Mouse (Mus musculus) monocyte, adult 5-6 weeks (primary cell): ENCODE measurements around the gene Helq. TPM values are rescaled to one million over a fixed set of nuclear protein-coding genes. Genes with fewer than 3 reads are reported as not detected.
A peak's percentile ranks its signal among the peaks of the same experiment; 100 is the strongest.

Experiments used
- ATAC-seq: fragments of 153-309, 156-312 bp; replicated peaks from 2 replicates; pipeline ENCODE4 v1.8.0; 2017; ENCODE audit warnings: mild to moderate bottlenecking; ENCODE audit not compliant: low TSS enrichment, insufficient number of reproducible peaks, severe bottlenecking, poor library complexity, low FRiP score
- total RNA-seq: library from RNA; stranded (forward); fragments of 200-1000, 200-491, 200-594 nt; gene quantifications from 3 replicates; pipeline ENCODE4 v1.2.3, GENCODE M21; 2017

Gene Helq
- 10.3 to 17.1 TPM (median 11.7 TPM) in 3 replicates for total RNA-seq

DNA sequence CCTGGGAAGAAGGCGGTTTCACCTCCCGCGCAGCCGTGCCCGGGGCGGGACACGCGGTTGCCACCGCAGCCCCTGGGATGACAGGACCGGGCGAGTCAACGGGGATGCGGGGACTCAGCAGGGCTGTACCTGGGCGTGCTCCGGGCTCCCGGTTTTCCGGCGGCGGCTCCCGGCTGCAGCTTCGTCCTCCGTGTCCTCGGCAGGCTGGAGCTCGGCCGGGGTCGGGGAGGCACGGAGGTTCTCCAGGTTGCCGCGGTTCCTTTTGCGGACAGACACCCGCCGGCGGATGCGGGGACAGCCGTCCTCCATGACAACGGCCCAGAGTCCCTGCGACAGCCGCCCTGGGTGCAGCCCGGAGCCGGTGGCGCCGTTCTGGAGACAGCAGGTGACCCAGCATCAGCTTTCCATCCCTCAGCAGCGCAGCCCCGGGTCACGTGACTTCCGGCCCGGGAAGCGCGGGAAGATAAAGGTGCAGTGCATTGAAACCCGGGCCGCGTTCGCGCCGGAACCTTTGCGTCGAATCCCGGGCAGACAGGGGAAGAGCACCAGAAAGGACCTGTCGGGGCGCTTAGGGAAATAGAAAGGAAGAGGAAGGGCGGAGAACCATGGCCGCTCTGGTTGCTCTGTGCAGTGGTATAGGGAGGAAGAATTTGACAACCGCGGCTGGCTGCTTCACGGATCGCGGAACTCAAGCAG lies at the start of gene Helq, which contains the start of gene Mrps18c:
Gene Helq (minus strand): TSS at position 434 of the 696 bp plus-strand sequence.
Gene Mrps18c (plus strand): TSS at position 463 of the 696 bp plus-strand sequence.
- ATAC-seq = peak; percentile 93

DNA sequence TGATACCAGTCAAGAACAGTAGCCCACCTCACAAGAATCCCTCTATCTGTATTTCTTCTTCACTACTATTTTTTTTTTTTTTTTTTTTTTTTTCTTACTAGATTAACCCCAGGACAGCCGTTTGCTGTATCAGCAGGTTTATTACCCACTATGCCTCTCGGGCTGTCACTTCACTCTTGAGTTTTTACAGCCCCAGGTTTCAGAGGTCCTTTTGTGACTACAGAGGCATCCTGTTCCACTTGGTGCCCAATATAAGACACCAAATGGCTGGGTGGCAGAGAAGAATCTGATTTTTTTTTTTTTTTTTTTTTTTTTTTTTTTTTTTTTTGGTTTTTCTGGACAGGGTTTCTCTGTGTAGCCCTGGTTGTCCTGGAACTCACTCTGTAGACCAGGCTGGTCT lies 48.7 kb upstream of the Helq start:
- ATAC-seq = no peak

- ATAC-seq = peak; percentile 49
Observed at GRCm38 (mm10) chr5:100846599-100846920, 48.2 kb upstream of the Helq start.

DNA sequence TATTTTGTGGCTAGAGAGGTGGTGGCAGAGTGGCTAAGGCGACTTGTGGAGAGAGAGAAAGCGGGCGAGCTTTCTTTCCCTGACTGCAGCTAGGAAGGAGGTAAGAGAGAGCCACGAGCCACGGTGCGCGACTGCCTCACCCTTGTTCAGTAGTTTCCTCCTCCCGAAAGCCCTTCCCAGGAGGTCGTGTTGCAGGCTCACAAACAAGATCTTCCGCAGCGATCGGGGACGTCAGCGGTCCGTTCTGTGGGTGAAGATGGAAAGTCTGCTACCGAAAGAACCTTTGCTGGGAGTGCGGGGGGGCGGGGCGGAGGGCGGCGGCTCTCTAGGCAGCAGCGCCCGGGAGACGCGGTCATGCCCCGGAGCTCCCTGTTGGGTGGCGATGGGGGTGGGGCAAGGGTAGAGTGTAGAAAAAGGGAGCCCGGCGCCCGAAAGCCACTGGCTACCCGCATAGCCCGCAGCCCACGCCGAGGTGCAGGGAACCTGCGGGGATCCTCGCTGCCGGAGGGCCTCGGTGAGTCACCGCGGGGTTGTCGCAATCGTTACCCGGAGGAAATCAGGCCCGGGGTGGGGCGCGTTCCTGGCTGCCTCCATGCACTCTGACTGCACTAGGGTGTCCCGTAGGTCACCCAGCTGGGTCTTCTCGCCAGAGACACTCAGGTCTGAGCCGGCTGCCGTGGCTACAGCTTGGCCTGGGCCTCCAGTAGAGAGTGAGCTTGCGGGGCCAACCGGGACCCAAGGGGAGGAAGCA lies 47.6 kb upstream of the Helq start:
- peak; percentile 67 for ATAC-seq

DNA sequence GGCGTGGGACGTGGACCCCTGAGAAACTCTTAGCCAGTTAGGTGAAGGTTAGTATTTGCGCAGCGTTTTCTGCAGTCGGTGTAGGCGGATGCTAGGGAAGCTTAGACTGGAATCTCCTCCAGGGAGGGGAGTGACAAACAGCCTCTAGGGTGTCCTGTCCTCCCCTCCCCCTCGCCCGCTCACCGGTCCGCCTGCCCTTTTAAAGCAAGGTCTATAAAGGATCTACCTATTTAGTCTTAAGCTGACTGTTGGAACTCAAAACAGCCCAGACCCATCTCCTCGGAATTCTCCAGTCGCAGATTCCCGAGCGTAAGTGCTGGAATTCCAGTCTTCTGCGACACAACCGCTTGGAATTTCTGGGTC lies 47.1 kb upstream of the Helq start, which contains the start of gene Gpat3:
Gene Gpat3 (plus strand): TSS at position 229 of the 363 bp plus-strand sequence.
- ATAC-seq = no peak

GRCm38 (mm10) chr5:100844485-100844884 lies 46.1 kb upstream of the Helq start:
- no peak for ATAC-seq

- no peak for ATAC-seq
Observed at GRCm38 (mm10) chr5:100837907-100838306, 39.5 kb upstream of the Helq start.

DNA sequence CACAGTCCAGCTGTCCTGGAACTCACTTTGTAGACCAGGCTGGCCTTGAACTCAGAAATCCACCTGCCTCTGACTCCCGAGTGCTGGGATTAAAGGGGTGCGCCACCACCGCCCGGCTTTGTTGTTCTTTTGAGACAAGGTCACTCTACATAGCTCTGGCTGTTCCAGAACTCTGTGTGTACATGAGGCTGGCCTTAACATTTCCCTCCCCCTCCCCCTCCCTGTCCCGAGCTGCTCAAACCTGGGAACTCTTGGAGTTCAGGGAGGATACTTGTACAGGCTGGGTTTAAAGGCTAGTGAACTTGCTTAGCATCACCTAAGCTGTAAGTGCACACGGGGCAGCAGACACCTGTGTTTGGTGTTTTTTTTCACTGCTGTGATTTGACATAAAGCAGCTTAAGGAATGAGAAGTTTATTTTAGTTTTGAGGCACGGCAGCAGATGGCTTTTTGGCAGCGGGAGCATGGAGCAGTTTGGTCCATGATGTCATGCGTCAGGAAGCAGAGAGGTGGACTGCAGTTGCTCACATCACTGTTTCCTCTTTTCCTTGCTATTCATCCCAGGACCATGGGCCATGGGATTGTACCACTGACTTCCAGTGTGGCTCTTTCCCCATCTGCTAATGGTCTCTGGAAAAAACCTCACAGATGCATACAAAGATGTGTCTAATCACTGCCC lies 37.6 kb upstream of the Helq start:
- no peak for ATAC-seq

- no peak for ATAC-seq
Observed at GRCm38 (mm10) chr5:100833841-100834240, 35.4 kb upstream of the Helq start.

DNA sequence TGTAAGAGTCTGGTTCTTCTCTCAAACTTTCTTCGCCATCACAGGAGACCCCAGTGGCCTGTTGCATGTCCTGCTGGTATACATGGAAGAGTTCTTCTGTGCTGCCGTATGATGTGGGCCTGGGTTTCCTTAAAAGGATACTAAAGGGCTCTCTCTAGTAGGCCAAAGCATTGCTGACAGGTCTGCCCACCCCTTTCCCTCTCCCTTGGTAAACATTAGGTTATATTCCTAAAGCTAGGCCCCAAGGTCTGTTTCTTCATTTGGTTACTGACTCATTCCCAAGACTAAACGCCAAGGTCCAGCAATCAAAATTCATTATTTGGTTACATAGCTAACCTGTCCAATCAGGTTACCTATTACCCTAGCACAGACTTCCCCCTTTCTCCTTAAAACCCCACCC lies 34.3 kb upstream of the Helq start:
- ATAC-seq = no peak

- no peak for ATAC-seq
Observed at GRCm38 (mm10) chr5:100828701-100829100, 30.3 kb upstream of the Helq start.

DNA sequence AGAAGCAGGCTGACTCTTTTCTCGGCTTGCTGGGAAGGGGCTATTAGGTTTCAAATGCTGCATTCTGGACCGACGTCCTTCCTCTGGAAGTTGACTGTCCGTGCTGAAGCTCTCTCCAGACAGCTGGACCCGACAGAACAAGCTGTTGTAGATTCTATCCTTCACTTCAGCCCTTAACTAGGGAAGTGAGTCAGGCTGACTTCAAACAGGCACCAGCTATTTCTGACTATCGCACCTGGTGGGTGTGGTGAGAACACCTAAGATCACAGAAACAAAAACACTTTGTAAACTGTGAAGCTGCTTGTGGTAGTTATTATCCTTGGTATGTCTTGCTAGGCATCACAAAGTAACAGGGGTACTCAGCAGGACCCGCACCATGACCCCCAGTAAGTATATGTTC lies 28.1 kb upstream of the Helq start:
- ATAC-seq = no peak

DNA sequence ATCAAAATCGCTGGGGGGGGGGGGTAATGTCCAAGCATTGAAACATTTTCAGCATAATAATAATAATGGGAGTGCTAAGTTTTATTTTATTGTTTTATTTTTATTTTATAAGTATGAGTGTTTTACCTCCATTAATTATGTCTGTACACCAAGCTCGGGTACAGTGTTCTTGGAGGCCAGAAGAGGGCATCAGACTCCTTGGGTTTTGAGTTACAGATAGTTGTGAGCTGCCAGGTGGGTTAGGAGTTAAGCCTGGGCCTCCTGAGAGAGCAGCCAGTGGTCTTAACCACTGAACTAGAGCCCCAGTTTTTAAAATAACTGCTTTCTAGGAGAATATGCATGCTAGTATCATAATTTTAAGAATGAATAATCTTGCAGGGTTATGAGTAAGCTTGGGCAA lies 27.6 kb upstream of the Helq start:
- no peak for ATAC-seq

DNA sequence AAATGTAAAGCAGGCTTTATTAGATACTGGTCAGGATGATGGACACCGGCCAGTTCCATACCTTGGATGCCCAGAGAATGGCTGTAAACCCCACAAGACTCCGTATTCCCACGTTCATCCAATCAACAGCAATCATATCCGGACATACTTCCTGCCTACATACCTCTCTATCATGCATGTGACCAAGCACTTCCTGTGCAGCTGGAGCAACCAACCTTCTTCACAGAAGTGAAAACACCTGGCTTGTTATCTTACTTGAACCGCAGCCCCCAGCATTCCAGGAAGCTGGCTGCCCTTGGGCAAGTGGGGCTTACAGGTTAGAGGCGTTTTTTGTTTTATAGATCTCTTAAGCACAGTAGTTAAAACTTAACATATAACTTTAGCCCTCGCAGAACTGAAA lies 24.4 kb upstream of the Helq start:
- ATAC-seq = no peak

DNA sequence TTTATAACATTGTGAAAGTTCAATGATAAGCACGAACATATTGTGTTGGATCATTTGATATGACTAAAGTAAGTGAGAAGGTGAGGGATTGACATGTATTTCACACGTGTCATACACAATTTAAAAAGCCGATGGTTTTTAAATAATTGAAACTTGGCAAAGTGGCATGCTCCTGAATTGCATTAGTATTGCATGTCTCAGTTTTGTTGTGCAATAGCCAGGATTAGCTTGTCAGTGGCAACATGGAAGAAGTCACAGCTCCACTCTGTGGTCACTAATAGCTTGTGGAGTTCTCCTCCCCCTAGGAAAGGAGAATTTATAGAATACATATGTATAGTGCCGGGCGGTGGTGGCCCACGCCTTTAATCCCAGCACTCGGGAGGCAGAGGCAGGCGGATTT lies 23.0 kb upstream of the Helq start:
- ATAC-seq = no peak

- peak; percentile 98 for ATAC-seq
Observed at GRCm38 (mm10) chr5:100820483-100821184, 22.2 kb upstream of the Helq start, which contains the start of gene Abraxas1. Gene Abraxas1, minus strand, starts transcription at chr5:100820965.

DNA sequence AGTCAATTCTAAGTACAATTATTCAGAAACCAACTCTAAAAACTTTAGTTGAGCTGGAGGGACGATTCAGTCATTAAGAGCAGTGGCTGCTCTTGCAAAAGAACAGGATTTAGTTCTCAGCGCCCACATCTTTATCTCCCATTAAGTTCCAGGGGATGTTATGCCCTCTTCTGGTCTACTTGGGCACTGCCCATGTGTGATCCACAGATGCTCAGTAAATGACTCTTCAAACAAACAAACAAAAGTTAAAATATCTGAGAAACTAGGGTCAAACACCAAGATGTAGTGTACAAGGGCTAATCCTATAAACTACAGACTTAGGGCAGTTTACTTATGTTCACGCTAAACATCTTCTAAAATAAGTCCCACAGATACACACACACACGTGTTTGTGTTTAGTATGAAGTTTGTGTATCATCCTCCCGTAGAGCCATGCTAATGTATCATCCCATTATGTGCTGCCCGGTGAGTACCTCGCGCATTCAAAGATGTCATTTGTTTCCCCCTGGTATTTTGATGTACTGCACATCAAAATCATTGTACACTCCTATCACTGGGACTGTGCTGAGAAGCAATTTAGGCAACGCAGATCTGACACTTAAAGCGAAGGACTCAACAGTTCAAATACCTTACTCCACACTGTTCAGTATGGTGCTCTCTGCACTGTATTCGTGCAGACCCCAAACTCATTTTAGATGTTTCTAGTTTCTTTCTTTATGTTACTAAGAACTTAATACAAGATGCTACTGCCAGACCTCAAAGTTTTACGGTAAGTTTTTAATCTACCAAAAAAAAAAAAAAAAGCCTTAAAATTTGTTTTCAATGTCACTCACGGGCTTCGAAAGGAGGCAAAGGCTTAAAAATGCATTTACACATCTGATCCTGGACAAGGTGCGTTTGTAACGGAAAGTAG lies 21.4 kb upstream of the Helq start:
- no peak for ATAC-seq

- ATAC-seq = no peak
Observed at GRCm38 (mm10) chr5:100818341-100818740, 19.9 kb upstream of the Helq start.
